28 mouse cellular contexts compared by ENCODE assay signal in the genomic region with DNA sequence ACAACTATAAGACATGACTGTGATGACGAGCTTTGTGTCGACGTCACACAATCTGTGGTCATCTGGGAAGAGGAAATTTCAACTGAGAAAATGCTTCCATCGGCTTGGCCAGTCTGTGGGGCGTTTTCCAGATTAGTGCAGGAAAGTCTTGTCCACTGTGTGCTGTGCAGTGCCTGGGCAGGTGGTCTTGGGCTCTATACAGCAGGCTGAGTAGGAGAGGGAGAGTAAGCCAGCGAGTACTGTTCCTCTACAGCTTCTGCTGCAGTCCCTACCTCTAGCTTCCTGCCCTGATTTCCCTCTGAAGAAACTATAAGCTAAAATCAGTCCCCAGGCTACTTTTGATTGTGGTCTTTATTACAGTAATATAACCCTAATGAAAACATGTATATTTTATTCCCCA.
DNase-seq lines count a peak whose midpoint lies in the region; ATAC-seq and TF ChIP-seq lines count a peak whose summit lies in the region.
"Had no signal": no experiment of that assay in that cellular context is flagged by ENCODE, and none has a peak within 500 bp of the region (broad histone marks: within the 10 kb centered on the region; RNA-seq: fewer than 3 reads in every experiment).

No protein-coding gene starts in this region.

- no peaks in the 10 kb centered on the region for H3K27me3 ChIP-seq in midbrain, embryonic 12.5 days
- H3K27me3 ChIP-seq in midbrain, postnatal 0 days (ENCODE audit: insufficient read depth, low read length): no peaks in the 10 kb centered on the region
- no peaks in the 10 kb centered on the region for H3K27me3 ChIP-seq in neural tube, embryonic 13.5 days
- no peaks in the 10 kb centered on the region for H3K27me3 ChIP-seq in neural tube, embryonic 15.5 days (replicated peaks)
- H3K27me3 ChIP-seq in midbrain, embryonic 16.5 days (ENCODE audit: control insufficient read depth, insufficient read depth, low read depth, low read length): no peaks in the 10 kb centered on the region
- H3K27me3 ChIP-seq: embryonic facial prominence, embryonic 12.5 days; embryonic facial prominence, embryonic 15.5 days; forebrain, embryonic 12.5 days; forebrain, embryonic 15.5 days; heart, embryonic 12.5 days; heart, embryonic 15.5 days; hindbrain, embryonic 13.5 days had no signal

- H3K4me3 ChIP-seq in midbrain, embryonic 12.5 days: no peak overlapping the region
- H3K4me3 ChIP-seq in midbrain, postnatal 0 days (ENCODE audit: low read depth, low read length): no peak overlapping the region
- H3K4me3 ChIP-seq in neural tube, embryonic 13.5 days: no peak overlapping the region
- no peak overlapping the region for H3K4me3 ChIP-seq in neural tube, embryonic 15.5 days (replicated peaks)
- no peak overlapping the region for H3K4me3 ChIP-seq in midbrain, embryonic 16.5 days (ENCODE audit: low read depth, low read length)
- H3K4me3 ChIP-seq: embryonic facial prominence, embryonic 12.5 days; embryonic facial prominence, embryonic 15.5 days; forebrain, embryonic 12.5 days; forebrain, embryonic 15.5 days; gastrocnemius, adult 2 months; heart, embryonic 12.5 days; heart, embryonic 15.5 days; hindbrain, embryonic 10.5 days; hindbrain, embryonic 13.5 days had no signal

- H3K36me3 ChIP-seq in midbrain, embryonic 12.5 days: no peaks in the 10 kb centered on the region
- H3K36me3 ChIP-seq in midbrain, postnatal 0 days (ENCODE audit: insufficient read depth, low read length): no peaks in the 10 kb centered on the region
- H3K36me3 ChIP-seq in neural tube, embryonic 13.5 days: no peaks in the 10 kb centered on the region
- no peaks in the 10 kb centered on the region for H3K36me3 ChIP-seq in neural tube, embryonic 15.5 days
- H3K36me3 ChIP-seq in midbrain, embryonic 16.5 days (ENCODE audit: control insufficient read depth, insufficient read depth, low read length): no peaks in the 10 kb centered on the region
- H3K36me3 ChIP-seq: embryonic facial prominence, embryonic 12.5 days; embryonic facial prominence, embryonic 15.5 days; forebrain, embryonic 12.5 days; forebrain, embryonic 15.5 days; heart, embryonic 12.5 days; heart, embryonic 15.5 days; hindbrain, embryonic 10.5 days; hindbrain, embryonic 13.5 days had no signal

- no peak overlapping the region for H3K27ac ChIP-seq in midbrain, embryonic 12.5 days (replicated peaks)
- H3K27ac ChIP-seq in midbrain, postnatal 0 days (ENCODE audit: low read depth, low read length): no peak overlapping the region
- H3K27ac ChIP-seq in neural tube, embryonic 13.5 days (replicated peaks): no peak overlapping the region
- no peak overlapping the region for H3K27ac ChIP-seq in neural tube, embryonic 15.5 days (replicated peaks)
- H3K27ac ChIP-seq in midbrain, embryonic 16.5 days (ENCODE audit: low read length): peak overlapping the region; percentile 22; the same call in 1 of the 2 replicates
- H3K27ac ChIP-seq: embryonic facial prominence, embryonic 12.5 days; embryonic facial prominence, embryonic 15.5 days; forebrain, embryonic 12.5 days; forebrain, embryonic 15.5 days; gastrocnemius, adult 2 months; heart, embryonic 15.5 days; hindbrain, embryonic 10.5 days; hindbrain, embryonic 13.5 days had no signal

- 0 out of 2 replicates have a peak, but pooled peaks have one; percentile 65 for ATAC-seq in midbrain, embryonic 12.5 days (ENCODE audit: low FRiP score, low read depth)
- ATAC-seq in midbrain, postnatal 0 days (ENCODE audit: low FRiP score): no peak
- ATAC-seq in neural tube, embryonic 13.5 days (ENCODE audit: low read depth): peak; percentile 23; the same call in 1 of the 2 replicates
- no peak for ATAC-seq in neural tube, embryonic 15.5 days (ENCODE audit: low FRiP score)
- no peak for ATAC-seq in midbrain, embryonic 16.5 days
- ATAC-seq: activated CD4-positive, CD25-positive, alpha-beta regulatory T cell, adult 4 months; CD4-positive, CD25-positive, alpha-beta regulatory T cell, adult 4 months; forebrain, embryonic 15.5 days; hindbrain, embryonic 16.5 days had no signal

- no peaks in the 10 kb centered on the region for H3K9me3 ChIP-seq in midbrain, embryonic 12.5 days
- no peaks in the 10 kb centered on the region for H3K9me3 ChIP-seq in midbrain, postnatal 0 days (ENCODE audit: low read length)
- H3K9me3 ChIP-seq in neural tube, embryonic 13.5 days: no peaks in the 10 kb centered on the region
- H3K9me3 ChIP-seq in neural tube, embryonic 15.5 days (replicated peaks): no peaks in the 10 kb centered on the region
- H3K9me3 ChIP-seq in midbrain, embryonic 16.5 days (replicated peaks; ENCODE audit: control insufficient read depth, low read length, poor library complexity, severe bottlenecking): no peaks in the 10 kb centered on the region
- H3K9me3 ChIP-seq: embryonic facial prominence, embryonic 12.5 days; embryonic facial prominence, embryonic 15.5 days; forebrain, embryonic 12.5 days; forebrain, embryonic 15.5 days; heart, embryonic 12.5 days; heart, embryonic 15.5 days; hindbrain, embryonic 10.5 days; hindbrain, embryonic 13.5 days had no signal

- TF ChIP-seq CTCF in midbrain, postnatal 0 days (IDR thresholded peaks at IDR 0.05): no peak

- 82% methylated on average over 6 of the region's 6 CpGs for WGBS in midbrain, embryonic 12.5 days
- 79% methylated on average over 6 of the region's 6 CpGs for WGBS in midbrain, postnatal 0 days
- 85% methylated on average over 6 of the region's 6 CpGs for WGBS in neural tube, embryonic 13.5 days
- WGBS in neural tube, embryonic 15.5 days: 80% methylated on average over 6 of the region's 6 CpGs
- WGBS in midbrain, embryonic 16.5 days: 75% methylated on average over 6 of the region's 6 CpGs

- H3K4me1 ChIP-seq in midbrain, embryonic 12.5 days: no peaks in the 10 kb centered on the region
- no peaks in the 10 kb centered on the region for H3K4me1 ChIP-seq in midbrain, postnatal 0 days (ENCODE audit: insufficient read depth, low read length)
- H3K4me1 ChIP-seq in neural tube, embryonic 13.5 days (replicated peaks): 0 out of 2 replicates have a peak, but pooled peaks cover 3% of the 10 kb centered on the region
- peaks cover 3% of the 10 kb centered on the region; the same call in 1 of the 2 replicates for H3K4me1 ChIP-seq in neural tube, embryonic 15.5 days
- peaks cover 3% of the 10 kb centered on the region for H3K4me1 ChIP-seq in midbrain, embryonic 16.5 days (ENCODE audit: control insufficient read depth, insufficient read depth, low read length)
- H3K4me1 ChIP-seq: embryonic facial prominence, embryonic 12.5 days; embryonic facial prominence, embryonic 15.5 days; forebrain, embryonic 15.5 days; heart, embryonic 12.5 days; heart, embryonic 15.5 days; hindbrain, embryonic 10.5 days; hindbrain, embryonic 13.5 days had no signal

- DNase-seq in midbrain, postnatal 0 days (ENCODE audit: low spot score): no peak
- DNase-seq in NIH3T3 (ENCODE audit: low read depth): peak; percentile 11
- no peak for DNase-seq in cerebellum, adult 11-12 months
- DNase-seq: adrenal gland, adult 8-10 months; adrenal gland, postnatal 25 days; cerebellum, adult 2 months; cerebellum, adult 9-11 months; cerebellum, postnatal 25 days; gastrocnemius, adult 2 months; gastrocnemius, postnatal 14 days; heart, adult 11 months; heart, postnatal 10 days; heart, postnatal 36 days had no signal

- no peak overlapping the region for H3K9ac ChIP-seq in midbrain, embryonic 12.5 days (replicated peaks)
- no peak overlapping the region for H3K9ac ChIP-seq in midbrain, postnatal 0 days (replicated peaks; ENCODE audit: low read length, poor library complexity, severe bottlenecking)
- H3K9ac ChIP-seq in neural tube, embryonic 13.5 days: no peak overlapping the region
- no peak overlapping the region for H3K9ac ChIP-seq in neural tube, embryonic 15.5 days (replicated peaks)
- H3K9ac ChIP-seq in midbrain, embryonic 16.5 days (ENCODE audit: low read depth, low read length): no peak overlapping the region
- H3K9ac ChIP-seq: embryonic facial prominence, embryonic 12.5 days; embryonic facial prominence, embryonic 15.5 days; forebrain, embryonic 12.5 days; forebrain, embryonic 15.5 days; heart, embryonic 12.5 days; heart, embryonic 15.5 days; hindbrain, embryonic 13.5 days had no signal

- no peak overlapping the region for H3K4me2 ChIP-seq in midbrain, embryonic 12.5 days (replicated peaks)
- no peak overlapping the region for H3K4me2 ChIP-seq in midbrain, postnatal 0 days (ENCODE audit: low read depth, low read length, poor library complexity, severe bottlenecking)
- H3K4me2 ChIP-seq in neural tube, embryonic 13.5 days: no peak overlapping the region
- H3K4me2 ChIP-seq in neural tube, embryonic 15.5 days: no peak overlapping the region
- H3K4me2 ChIP-seq in midbrain, embryonic 16.5 days (ENCODE audit: low read length): no peak overlapping the region
- H3K4me2 ChIP-seq: embryonic facial prominence, embryonic 12.5 days; embryonic facial prominence, embryonic 15.5 days; forebrain, embryonic 12.5 days; forebrain, embryonic 15.5 days; heart, embryonic 12.5 days; heart, embryonic 15.5 days; hindbrain, embryonic 13.5 days had no signal

Comparison
In these comparisons a context has a peak if more than half of its experiments do, and no peak if none do; other contexts are left out.
1. ATAC-seq: peak in midbrain, embryonic 12.5 days (single experiment) and neural tube, embryonic 13.5 days (single experiment); none in midbrain, postnatal 0 days (single experiment), neural tube, embryonic 15.5 days (single experiment) and midbrain, embryonic 16.5 days (single experiment).